Mouse (Mus musculus) C2C12 (cell line): Measurements from ENCODE around the gene Dennd2d.

Source experiments
- CEBPB ChIP-seq: IDR thresholded peaks from one replicate; pipeline ENCODE4 v1.6.1; 2011; ENCODE audit warnings: low read depth, mild to moderate bottlenecking, control low read depth, moderate library complexity
- CTCF ChIP-seq: IDR thresholded peaks from one replicate; pipeline ENCODE4 v1.5.1; 2011; ENCODE audit not compliant: control insufficient read depth, insufficient read depth, insufficient read length
- USF1 ChIP-seq: IDR thresholded peaks from one replicate; pipeline ENCODE4 v1.6.1; 2011; ENCODE audit warnings: low read depth, mild to moderate bottlenecking, control low read depth, moderate library complexity

DNA sequence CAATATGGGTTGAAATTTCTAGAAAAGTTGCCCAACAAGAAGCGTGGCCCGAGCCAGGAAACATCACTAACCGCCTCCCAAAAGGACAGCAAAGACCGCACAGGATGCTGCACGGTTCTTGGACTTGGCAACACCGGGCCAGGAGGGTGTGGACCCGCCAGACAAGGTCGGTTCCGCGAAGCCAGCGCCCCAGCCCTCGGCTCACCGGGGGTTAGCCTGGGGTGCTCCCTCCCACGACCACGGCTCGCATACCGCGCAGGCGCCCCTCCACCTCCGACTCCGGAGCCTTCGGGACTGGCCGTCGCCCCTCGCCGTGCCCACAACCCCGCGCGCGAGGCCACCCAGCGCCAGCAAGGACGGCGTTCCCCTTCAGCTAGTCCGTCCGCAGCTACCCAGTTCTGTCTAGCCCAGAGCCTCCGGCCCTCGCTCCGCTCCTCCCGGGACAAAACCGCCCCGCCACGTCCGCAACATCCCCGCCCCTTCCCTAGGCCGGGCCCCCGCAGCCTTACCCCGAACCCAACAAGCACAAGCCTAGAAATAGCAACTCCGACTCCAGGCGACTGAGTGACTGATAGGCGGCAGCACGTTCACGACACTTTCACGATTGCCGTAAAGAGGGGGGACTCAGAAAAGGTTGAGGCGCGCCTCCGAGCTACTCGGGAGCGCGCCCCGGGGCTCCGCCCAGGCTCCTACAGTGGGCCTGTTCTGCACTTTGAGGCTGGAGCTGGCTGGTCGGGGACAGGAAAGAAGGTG is 65.1 kb downstream of the Dennd2d start, which contains the start of the genes Dram2 and Cept1:
- TF ChIP-seq USF1: no peak
- TF ChIP-seq CTCF: no peak
- TF ChIP-seq CEBPB: no peak
